Mouse (Mus musculus): Measurements from ENCODE around the gene Kcmf1.
"Not testable (repeated sequence)": the region's sequence is repeated elsewhere in the genome, so short reads cannot be mapped to it uniquely, and the experiment has no call there.

Gene Kcmf1

DNA sequence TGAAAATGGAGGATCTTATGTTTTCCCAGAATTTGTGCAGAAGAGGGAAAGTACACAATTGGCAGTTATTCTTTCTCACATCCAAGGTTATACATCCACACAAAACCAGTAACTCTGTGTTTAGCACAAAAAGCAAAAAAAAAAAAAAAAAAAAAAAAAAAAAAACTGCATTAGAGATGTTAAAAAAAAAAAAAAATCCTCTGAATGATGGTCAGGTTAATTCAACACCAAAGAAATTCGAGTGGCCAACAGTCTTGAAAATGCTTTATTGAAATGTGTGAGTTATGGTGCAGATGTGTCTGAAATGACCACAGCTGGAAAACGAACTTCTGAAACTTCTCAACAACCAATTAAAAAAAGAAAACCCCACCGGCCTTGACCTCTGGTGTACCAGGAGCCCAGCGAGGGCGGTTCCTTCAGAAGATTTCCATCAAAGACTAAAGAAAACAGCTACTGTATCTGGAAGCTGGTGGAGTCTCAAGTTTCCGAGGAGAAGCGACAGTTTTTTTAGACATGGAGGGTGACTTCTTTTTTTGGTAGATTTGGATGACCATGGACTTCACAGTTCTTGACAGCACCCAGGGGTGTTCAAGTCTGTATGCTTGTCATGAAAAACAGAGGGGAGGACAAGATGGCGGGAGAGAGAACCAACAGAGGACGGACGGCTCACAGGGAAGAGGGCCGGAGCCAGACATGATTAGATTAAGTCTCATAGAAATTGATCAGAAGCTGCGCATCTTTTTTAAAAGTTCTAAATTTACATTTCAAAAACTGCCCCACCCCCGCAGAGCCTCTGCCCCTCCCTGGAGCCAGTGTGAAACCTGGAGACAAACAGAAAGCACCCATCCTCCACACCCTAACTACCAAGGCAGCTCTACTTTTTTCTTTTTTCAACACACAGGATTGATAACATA, 58.7 kb downstream of the Kcmf1 start:
- no peak for DNase-seq (ENCODE audit: low spot score)

DNA sequence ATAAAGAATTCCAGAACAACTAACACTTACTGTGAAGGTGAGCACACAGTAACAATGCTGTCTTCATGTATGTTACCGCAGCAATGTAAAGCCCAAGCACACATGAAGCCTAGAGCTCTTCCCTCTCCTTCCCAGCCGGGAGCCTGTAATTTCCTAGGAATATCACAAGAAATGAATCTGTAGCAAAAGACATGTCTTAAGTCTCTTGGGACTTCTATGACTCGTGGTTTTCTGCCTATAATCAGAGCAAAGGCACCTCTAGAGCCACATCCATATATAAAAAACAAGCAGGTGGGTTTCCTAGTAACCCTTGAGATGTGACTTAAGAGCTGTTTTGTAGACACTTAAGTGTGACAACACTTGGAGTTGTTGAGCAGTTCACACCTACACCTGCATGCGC, 62.0 kb downstream of the Kcmf1 start:
- no peak for DNase-seq (ENCODE audit: low spot score)

DNA sequence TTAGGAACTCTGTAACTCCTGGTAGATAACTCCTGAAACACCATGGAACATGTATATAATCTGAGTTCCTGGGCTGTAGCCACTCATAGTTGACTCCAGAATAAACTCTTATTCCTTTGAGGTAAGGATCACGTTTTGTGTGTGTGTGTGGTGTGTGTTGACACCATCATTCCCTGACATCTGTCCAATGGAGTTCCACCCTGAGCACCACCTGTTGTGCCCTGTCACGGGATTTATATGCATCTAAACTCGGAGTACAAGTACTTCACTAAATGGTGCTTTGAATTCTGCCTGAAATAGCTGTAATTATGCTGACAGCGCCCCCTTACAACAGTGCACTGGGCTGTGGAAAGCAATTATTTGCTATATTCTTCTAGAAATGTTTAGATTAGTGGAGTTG, 65.3 kb downstream of the Kcmf1 start:
- no peak for DNase-seq (ENCODE audit: low spot score)

DNA sequence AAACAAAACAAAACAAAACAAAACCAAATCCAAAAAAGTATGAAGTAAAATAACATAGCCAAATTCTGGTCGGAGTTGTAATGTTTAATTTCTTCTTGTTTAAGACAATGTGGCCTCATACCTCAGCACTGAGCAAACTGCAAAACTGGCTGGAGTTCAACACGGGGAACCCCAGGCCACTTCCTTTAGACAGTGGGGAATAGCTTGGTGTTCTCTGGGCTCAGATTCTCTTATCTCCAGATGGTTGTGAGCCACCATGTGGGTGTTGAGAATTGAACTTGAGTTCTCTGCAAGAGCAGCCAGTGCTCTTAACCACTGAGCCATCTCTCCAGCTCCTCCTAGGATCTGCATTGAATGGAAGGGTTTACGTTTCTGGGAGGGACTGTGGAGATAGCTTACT, 67.9 kb downstream of the Kcmf1 start:
- no peak for DNase-seq (ENCODE audit: low spot score)

DNA sequence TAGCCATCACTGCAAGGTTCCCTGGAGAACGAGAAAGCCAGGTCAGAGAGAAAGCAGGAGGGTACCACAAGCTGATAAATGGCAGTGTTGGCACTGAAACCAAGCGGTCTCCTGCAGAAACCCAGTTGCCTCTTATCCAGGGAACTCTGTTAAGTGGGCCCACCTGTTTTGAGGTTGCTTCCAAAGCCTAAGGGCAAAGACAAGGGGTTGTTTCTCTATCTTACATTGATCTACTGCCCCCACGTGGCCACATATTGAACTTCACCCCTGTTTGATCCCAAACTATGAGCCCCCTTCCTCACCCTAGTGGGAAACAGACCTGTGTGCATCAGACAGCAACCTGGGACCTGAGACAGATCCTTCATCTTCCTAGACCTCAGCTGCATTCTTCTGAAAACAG, 68.5 kb downstream of the Kcmf1 start:
- peak; percentile 24 for DNase-seq (ENCODE audit: low spot score)

GRCm38 (mm10) chr6:72828857-72829256, 70.9 kb downstream of the Kcmf1 start:
- no peak for DNase-seq (ENCODE audit: low spot score)

GRCm38 (mm10) chr6:72828037-72828436, 71.7 kb downstream of the Kcmf1 start:
- not testable (repeated sequence) for DNase-seq (ENCODE audit: low spot score)

GRCm38 (mm10) chr6:72825762-72826161, 74.0 kb downstream of the Kcmf1 start:
- no peak for DNase-seq (ENCODE audit: low spot score)

DNA sequence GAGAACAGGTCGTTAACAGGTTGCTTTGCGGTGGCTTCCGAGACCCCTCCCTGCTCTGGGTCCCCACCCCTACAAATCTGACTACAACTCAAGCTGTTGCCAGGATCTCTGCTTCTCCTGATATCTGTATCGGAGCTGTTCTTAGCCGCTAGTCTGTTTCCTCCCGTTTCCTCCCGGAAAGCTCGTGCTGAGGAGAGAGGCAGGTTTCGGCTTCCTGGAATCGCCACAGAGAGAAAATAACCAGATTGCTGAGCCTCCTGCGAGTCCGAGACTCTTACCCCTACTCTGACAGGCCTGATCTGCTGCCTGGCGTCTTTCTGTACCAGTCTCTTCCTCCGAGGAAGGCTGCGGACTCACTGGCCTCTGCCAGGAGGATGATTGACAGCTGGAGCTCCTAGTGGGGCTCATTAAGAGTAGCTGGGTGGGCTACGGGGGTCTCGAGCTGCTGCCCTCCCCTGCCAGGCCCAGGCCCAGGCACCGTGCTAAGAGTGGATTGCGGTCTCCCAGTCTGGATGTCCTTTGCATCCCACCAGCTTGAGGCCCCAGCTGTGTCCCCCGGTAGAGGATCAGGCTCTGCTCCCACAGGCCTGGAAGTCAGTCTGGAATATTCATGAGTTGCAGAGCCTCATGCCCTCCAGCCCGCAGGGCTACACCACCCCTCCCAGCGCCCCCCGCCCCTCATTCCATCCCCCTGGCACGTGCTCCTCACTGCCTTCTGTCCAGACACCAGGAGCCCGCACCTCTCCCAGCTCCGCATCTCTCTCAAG, 74.6 kb downstream of the Kcmf1 start:
- no peak for DNase-seq (ENCODE audit: low spot score)

GRCm38 (mm10) chr6:72813456-72813855, 86.3 kb downstream of the Kcmf1 start:
- DNase-seq (ENCODE audit: low spot score): no peak

- DNase-seq (ENCODE audit: low spot score): no peak
Observed at GRCm38 (mm10) chr6:72810248-72810647, 89.5 kb downstream of the Kcmf1 start.

DNA sequence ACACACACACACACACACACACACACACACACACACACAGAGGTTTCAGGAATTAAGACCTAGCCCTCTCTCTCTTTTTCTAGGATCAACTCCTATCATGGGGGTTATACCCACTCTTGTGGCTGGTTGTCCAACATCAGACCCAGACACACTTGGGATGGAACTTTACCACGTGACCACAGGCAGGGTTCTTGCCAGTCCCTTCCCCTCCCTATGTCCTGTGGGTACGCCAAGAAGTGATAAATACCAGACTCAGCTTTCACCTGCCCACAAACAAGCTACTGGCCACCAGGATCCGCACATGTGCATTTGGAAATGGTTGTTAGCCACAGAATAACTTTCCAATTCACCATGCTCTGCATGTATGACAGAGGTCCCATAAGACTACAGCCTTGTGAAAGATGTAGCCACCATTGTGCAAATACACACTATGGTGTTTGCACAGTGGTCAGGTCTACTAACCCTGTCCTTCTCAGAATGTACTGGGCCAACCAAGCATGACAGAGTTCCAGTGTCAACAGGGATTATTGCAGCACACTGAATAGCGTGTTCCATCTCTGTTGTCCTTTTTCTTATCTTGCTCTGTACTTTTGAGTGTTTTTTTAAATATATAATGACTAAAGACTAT, 90.1 kb downstream of the Kcmf1 start:
- DNase-seq (ENCODE audit: low spot score): no peak

DNA sequence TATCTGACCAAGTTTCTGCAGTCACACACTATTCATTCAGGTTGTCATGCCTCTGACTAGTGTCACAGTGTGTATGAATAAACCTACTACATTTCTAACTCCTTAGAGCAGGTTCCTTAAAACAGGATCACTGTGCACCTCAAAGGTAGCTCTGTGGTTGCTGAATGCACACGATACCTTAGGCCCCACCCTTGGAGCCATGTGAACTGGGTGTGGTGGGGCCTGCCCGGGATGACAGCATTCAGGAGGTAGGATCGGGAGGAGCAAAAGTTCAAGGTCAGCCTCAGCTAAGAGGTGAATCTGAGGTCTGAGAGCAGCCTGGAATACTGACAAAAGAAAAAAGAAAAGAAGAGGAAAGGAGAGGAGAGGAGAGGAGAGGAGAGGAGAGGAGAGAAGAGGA, 91.4 kb downstream of the Kcmf1 start:
- no peak for DNase-seq (ENCODE audit: low spot score)

GRCm38 (mm10) chr6:72803669-72804068, 96.1 kb downstream of the Kcmf1 start:
- DNase-seq (ENCODE audit: low spot score): no peak

DNA sequence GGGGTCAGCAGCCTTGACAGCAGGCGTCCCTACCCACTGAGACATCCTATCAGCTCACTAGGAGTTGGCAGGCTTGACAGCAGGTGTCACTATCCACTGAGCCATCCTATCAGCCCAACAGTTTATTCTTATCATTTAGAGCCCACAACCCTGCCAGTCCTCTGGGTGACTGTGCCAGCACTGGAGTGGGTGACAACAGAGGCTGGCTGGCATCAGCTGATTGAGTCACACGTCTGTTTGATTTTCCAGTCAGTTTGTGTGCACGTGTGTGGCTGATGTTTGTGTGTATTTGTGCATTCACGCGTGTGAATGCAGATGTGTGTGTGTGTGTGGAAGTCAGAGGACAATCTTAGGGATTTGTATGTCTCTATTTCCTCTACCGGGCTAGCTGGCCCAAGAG, 97.7 kb downstream of the Kcmf1 start:
- DNase-seq (ENCODE audit: low spot score): no peak

DNA sequence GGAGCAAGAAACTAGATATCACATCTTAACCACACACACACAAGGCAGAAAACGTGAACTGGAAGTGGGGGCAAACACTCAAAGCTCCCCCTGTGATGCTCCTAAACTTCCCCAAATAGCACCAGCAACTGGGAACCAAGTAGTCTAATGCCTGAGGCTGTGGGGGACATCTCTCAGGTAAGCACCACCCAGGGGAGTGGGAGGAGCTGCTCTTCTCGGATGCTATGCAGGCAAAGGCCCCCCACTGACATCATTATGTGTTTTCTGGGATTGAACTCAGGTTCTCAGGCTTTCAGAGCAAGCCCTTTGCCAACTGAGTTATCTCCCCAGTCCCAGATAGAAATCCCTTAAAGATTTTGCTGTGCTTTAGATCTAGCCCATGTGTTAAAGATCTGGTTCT, 99.1 kb downstream of the Kcmf1 start:
- DNase-seq (ENCODE audit: low spot score): no peak

DNA sequence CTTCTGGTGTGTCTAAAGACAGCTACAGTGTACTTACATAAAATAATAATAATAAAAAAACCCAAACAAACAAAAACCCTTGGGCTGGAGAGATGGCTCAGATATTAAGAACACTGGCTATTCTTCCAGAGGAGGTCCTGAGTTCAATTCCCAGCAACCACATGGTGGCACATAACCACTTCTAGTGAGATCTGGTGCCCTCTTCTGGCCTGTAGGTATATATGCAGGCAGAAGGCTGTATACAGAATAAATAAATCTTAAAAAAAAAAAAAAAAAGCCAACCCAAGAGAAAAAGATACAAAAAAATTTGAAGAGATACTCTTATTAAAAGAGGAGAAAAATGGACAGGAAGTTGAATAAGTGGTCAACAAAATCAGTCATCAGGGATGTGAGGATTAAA, 102.0 kb downstream of the Kcmf1 start:
- no peak for DNase-seq (ENCODE audit: low spot score)

GRCm38 (mm10) chr6:72795444-72795843, 104.3 kb downstream of the Kcmf1 start:
- no peak for DNase-seq (ENCODE audit: low spot score)

- DNase-seq (ENCODE audit: low spot score): no peak
Observed at GRCm38 (mm10) chr6:72794870-72795269, 104.9 kb downstream of the Kcmf1 start.

- no peak for DNase-seq (ENCODE audit: low spot score)
Observed at GRCm38 (mm10) chr6:72792641-72793040, 107.1 kb downstream of the Kcmf1 start.
